Mouse (Mus musculus): ENCODE measurements around the gene Map4k2. TPM values are rescaled to one million over a fixed set of nuclear protein-coding genes. Genes with fewer than 3 reads are reported as not detected.
A peak's percentile ranks its signal among the peaks of the same experiment; 100 is the strongest.

Gene Map4k2
- total RNA-seq (2012; rRNA removed) = 8.0 and 10.2 TPM in 2 replicates
- 10 to 100 TPM in 1 of 2 experiments, not detected in 1; 22.3 TPM for polyA plus RNA-seq (2012; ENCODE audit: insufficient read depth in 1 of 2, insufficient read length in 2 of 2, low read depth in 1 of 2, low replicate concordance in 2 of 2, missing spikeins in 1 of 2)

GRCm38 (mm10) chr19:6340524-6341452 lies at the start of gene Map4k2:
Map4k2 (plus strand) TSS chr19:6341135.
- peaks cover 0 to 8% of the 10 kb centered on the region in 2 experiments; a peak in 2 of 4 replicates for H3K36me3 ChIP-seq (ENCODE audit: control insufficient read depth in 1 of 2, insufficient read depth in 2 of 2, low read length in 2 of 2)
- H3K27me3 ChIP-seq (ENCODE audit: control insufficient read depth in 1 of 2, insufficient read depth in 2 of 2, low read length in 2 of 2) = no peaks in the 10 kb centered on the region
- no peaks in the 10 kb centered on the region for H3K9me3 ChIP-seq (replicated peaks; ENCODE audit: insufficient read depth, low read length)
- peak within 1 kb of the TSS; percentile 31; the same call in 1 of the 2 replicates for H3K27ac ChIP-seq (ENCODE audit: control insufficient read depth, low read depth, low read length)
- DNase-seq (ENCODE audit: low read depth, low spot score) = peak; percentile 84
- peaks cover 0 to 18% of the 10 kb centered on the region in 2 experiments; a peak in 3 of 4 replicates for H3K4me1 ChIP-seq (ENCODE audit: control insufficient read depth in 1 of 2, insufficient read depth in 2 of 2, low read length in 2 of 2)
- H3K4me3 ChIP-seq (ENCODE audit: control insufficient read depth in 1 of 2, insufficient read depth in 1 of 2, low read depth in 2 of 2, low read length in 2 of 2) = peak within 1 kb of the TSS; percentile 66 to 79
- H3K79me2 ChIP-seq (ENCODE audit: control insufficient read depth, insufficient read depth, low read length, poor library complexity) = peaks cover 5% of the 10 kb centered on the region
- H3K9ac ChIP-seq (ENCODE audit: control insufficient read depth, low read depth, low read length, poor library complexity, severe bottlenecking) = peak within 1 kb of the TSS; percentile 83
- TF ChIP-seq UBTF (IDR thresholded peaks at IDR 0.05; ENCODE audit: borderline replicate concordance, insufficient read depth, low read depth, low read length) = no peak
- 0 out of 2 replicates have a peak, but pooled peaks have one; percentile 0 for TF ChIP-seq HCFC1 (IDR thresholded peaks at IDR 0.05; ENCODE audit: low read depth, low read length)
- no peak for TF ChIP-seq GATA1 (IDR thresholded peaks at IDR 0.05; ENCODE audit: low read depth, low read length)
- no peak; a peak in 1 of 4 replicates for TF ChIP-seq POLR2A (IDR thresholded peaks at IDR 0.05; ENCODE audit: control insufficient read depth in 1 of 2, insufficient read depth in 1 of 2, low read depth in 1 of 2, low read length in 2 of 2, poor library complexity in 1 of 2)
- no peak for TF ChIP-seq ZC3H11A (IDR thresholded peaks at IDR 0.05; ENCODE audit: low read depth, low read length)
- TF ChIP-seq NRF1 (IDR thresholded peaks at IDR 0.05; ENCODE audit: insufficient read depth, low read depth, low read length, poor library complexity, severe bottlenecking) = peak; percentile 30; the same call in 1 of the 2 replicates
- TF ChIP-seq SMC3 (IDR thresholded peaks at IDR 0.05; ENCODE audit: low read depth, low read length) = no peak
- TF ChIP-seq ETS1 (IDR thresholded peaks at IDR 0.05; ENCODE audit: low read depth, low read length) = no peak
- TF ChIP-seq CTCF (IDR thresholded peaks at IDR 0.05 in 2 of 3, conservative IDR thresholded peaks at IDR 0.05 in 1 of 3; ENCODE audit: control insufficient read depth in 1 of 3, insufficient read depth in 1 of 3, low read depth in 2 of 3, low read length in 3 of 3, poor library complexity in 1 of 3, severe bottlenecking in 1 of 3) = peak in 2 of 3 experiments; percentile 32 to 57; a peak in 4 of 6 replicates
- TF ChIP-seq POLR2AphosphoS5 (IDR thresholded peaks at IDR 0.05; ENCODE audit: borderline replicate concordance, low read depth, low read length) = no peak
- TF ChIP-seq ZKSCAN1 (IDR thresholded peaks at IDR 0.05; ENCODE audit: low read depth, low read length) = no peak
- no peak for TF ChIP-seq GABPA (IDR thresholded peaks at IDR 0.05; ENCODE audit: low read depth, low read length)
- TF ChIP-seq MEF2A (IDR thresholded peaks at IDR 0.05; ENCODE audit: extremely low read depth, insufficient replicate concordance, low read depth, low read length, poor library complexity, severe bottlenecking) = no peak
- TF ChIP-seq POLR2AphosphoS2 (IDR thresholded peaks at IDR 0.05; ENCODE audit: low read length) = no peak
- TF ChIP-seq EP300 (IDR thresholded peaks at IDR 0.05; ENCODE audit: low read depth in 1 of 2, low read length in 2 of 2) = no peak
- TF ChIP-seq BHLHE40 (IDR thresholded peaks at IDR 0.05; ENCODE audit: borderline replicate concordance, low read depth, low read length) = no peak
- TF ChIP-seq MYC (IDR thresholded peaks at IDR 0.05; ENCODE audit: low read depth, low read length) = no peak
- TF ChIP-seq E2F4 (IDR thresholded peaks at IDR 0.05; ENCODE audit: borderline replicate concordance, low read depth, low read length) = no peak
